Mouse (Mus musculus) midbrain, embryonic 12.5 days (tissue): ENCODE data around the gene Zfp638. TPM values are rescaled to one million over a fixed set of nuclear protein-coding genes. Genes with fewer than 3 reads are reported as not detected.
"Not testable (repeated sequence)": the region's sequence is repeated elsewhere in the genome, so short reads cannot be mapped to it uniquely, and the experiment has no call there.

Experiments
- ATAC-seq: fragments of 200-750 bp; cut with Nextera tagmentation; 2 replicates; pipeline ENCODE4 v1.8.0; 2017; ENCODE audit warnings: low read depth, moderate TSS enrichment, moderate library complexity; ENCODE audit not compliant: low FRiP score
- H3K27ac ChIP-seq: fragments of 300-500 bp; sonication (generic); replicated peaks from 2 replicates; pipeline ENCODE4 v1.5.1; 2016; ENCODE audit warnings: mild to moderate bottlenecking
- H3K27me3 ChIP-seq: fragments of 300-500 bp; sonication (generic); 2 replicates; pipeline ENCODE4 v1.6.1; 2016; ENCODE audit warnings: mild to moderate bottlenecking
- H3K36me3 ChIP-seq: fragments of 300-500 bp; sonication (generic); 2 replicates; pipeline ENCODE4 v1.6.1; 2016
- H3K4me1 ChIP-seq: fragments of 300-500 bp; sonication (generic); 2 replicates; pipeline ENCODE4 v1.6.1; 2016
- H3K4me2 ChIP-seq: fragments of 300-500 bp; sonication (generic); replicated peaks from 2 replicates; pipeline ENCODE4 v1.6.1; 2016; ENCODE audit warnings: mild to moderate bottlenecking, moderate library complexity
- H3K4me3 ChIP-seq: fragments of 300-500 bp; sonication (generic); 2 replicates; pipeline ENCODE4 v1.5.1; 2016; ENCODE audit warnings: mild to moderate bottlenecking
- H3K9ac ChIP-seq: fragments of 300-500 bp; sonication (generic); replicated peaks from 2 replicates; pipeline ENCODE4 v1.6.1; 2016; ENCODE audit warnings: mild to moderate bottlenecking, moderate library complexity
- H3K9me3 ChIP-seq: fragments of 300-500 bp; sonication (generic); 2 replicates; pipeline ENCODE4 v1.6.1; 2016; ENCODE audit warnings: mild to moderate bottlenecking
- WGBS: fragments of 180-500 bp; shearing (Covaris S2); methylation state at CpG from one replicate; pipeline ENCODE4 v1.1.7; 2016; 5-methylcytosine and 5-hydroxymethylcytosine counted together
- polyA plus RNA-seq: library from polyadenylated mRNA; unstranded; fragments of >200 nt; fragmentation: Nextera tagmentation; extraction: Ambion mirVana; gene quantifications from 2 replicates; pipeline ENCODE4 v1.2.1, GENCODE M21; 2016

The Zfp638 gene
- polyA plus RNA-seq, 1 experiment from 2014 or later, result 102 TPM

DNA sequence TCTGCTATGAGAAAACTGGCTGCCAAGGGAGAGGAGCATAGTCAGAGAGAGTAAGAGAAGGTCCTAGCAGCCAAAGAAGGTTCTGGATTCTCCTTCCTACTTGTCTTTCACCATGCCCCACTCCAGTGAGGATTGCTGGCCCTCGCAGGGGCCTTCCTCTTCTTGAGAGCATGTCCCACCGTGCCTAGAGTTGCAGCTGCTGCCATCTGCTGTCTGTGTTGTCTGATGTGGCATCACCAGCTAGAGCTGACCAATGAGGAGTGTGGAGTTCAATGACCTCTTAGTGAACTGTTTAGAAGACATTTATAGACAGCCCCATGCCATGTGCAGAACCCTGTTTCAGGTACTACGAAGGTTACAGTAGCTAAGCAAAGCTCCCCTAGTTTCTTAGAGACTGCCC lies 150.5 kb downstream of the Zfp638 start:
- H3K27ac ChIP-seq, result no peak overlapping the region
- H3K4me1 ChIP-seq, result peaks cover 9% of the 10 kb centered on the region
- no peaks in the 10 kb centered on the region for H3K36me3 ChIP-seq
- no peak overlapping the region for H3K9ac ChIP-seq
- 65% methylated on average over 3 of the region's 3 CpGs for WGBS
- H3K4me3 ChIP-seq, result no peak overlapping the region
- H3K27me3 ChIP-seq, result peaks cover 27% of the 10 kb centered on the region
- H3K4me2 ChIP-seq, result no peak overlapping the region
- H3K9me3 ChIP-seq, result no peaks in the 10 kb centered on the region
- no peak for ATAC-seq

DNA sequence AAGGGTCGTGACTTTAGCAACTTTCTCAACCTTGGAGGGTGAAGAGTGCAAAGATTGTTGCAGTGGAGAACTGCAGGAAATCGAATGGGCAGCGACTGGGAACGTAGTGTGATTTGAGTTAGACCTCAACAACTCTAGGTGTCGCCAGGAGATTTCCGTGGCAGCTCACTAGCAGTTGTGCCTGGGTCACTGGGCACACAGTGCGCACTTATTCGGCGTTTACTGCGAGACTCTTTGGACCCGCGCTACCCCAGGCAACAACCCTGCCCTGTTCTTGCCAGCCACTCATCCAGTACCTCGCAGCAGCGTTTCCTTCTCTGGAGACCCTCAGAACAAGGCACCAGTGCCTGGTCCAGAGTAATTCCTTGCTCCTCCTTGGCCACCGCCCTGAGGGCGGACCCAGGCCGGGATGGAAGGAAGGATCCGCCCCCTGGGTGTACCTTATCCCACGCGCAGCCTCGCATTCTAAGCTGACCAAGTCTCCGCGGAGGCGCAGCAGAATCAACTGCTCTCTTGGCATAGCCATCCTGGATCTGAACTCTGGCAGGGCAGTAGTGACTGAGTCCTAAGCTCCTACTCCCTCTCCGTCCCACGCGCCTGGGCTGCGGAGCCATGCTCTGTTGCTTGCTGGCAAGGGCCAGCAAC lies 152.1 kb downstream of the Zfp638 start:
- Histone ChIP-seq H3K27me3 (peaks cover 27% of the 10 kb centered on the region), H3K4me3 (peak overlapping the region; percentile 34), H3K9ac (no peak overlapping the region; the same call in 1 of the 2 replicates), H3K27ac (no peak overlapping the region), H3K4me1 (peaks cover 9% of the 10 kb centered on the region), H3K4me2 (peak overlapping the region; percentile 57), H3K36me3 (no peaks in the 10 kb centered on the region), H3K9me3 (no peaks in the 10 kb centered on the region)
- no peak for ATAC-seq
- 4% methylated on average over 27 of the region's 28 CpGs for WGBS

DNA sequence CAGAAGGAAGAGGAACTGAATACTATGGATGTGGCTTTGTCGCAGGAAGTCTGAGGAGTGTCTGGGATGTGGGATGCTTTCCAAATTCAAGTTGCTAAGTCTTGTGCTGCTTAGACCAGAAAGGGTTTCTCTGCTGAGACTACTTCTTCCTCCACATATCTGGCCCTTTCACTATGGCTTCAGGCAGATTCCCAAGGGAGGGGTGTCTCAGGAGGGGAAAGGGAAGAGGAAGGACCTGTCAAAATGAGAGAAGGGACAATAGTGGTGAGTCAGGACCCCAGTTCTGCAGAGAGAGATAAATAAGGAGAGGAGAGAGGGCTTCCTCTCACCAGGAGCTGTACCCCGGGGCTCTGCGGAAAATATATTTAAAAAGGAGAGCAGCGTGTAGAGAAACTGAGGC lies 153.1 kb downstream of the Zfp638 start:
- H3K27ac ChIP-seq, result no peak overlapping the region
- no peak for ATAC-seq
- no peak overlapping the region for H3K4me3 ChIP-seq
- no peak overlapping the region for H3K4me2 ChIP-seq
- H3K9ac ChIP-seq, result no peak overlapping the region
- peaks cover 27% of the 10 kb centered on the region for H3K27me3 ChIP-seq
- no peaks in the 10 kb centered on the region for H3K9me3 ChIP-seq
- WGBS, result 85% methylated on average over 4 of the region's 4 CpGs
- no peaks in the 10 kb centered on the region for H3K36me3 ChIP-seq
- peaks cover 9% of the 10 kb centered on the region for H3K4me1 ChIP-seq

DNA sequence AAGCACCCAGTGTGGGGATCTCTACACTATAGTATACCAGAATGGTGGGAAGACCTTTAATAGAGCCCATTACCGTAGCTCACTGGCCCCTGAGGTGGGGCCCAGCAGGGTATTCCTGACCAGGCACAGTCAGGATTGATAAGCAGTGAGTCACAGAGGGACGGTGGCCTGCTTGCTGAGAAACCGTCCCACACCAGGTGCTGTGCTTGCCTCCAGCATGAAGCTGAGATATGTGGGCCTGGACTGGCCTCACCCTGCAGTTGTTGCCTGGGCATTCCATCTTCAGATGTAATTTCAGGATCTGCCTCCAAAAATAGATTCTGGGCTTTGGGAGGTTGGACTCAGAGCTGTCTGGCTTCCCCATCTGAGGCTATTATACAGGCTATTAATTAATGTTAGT lies 155.1 kb downstream of the Zfp638 start:
- no peak overlapping the region for H3K4me3 ChIP-seq
- 79% methylated on average over 3 of the region's 3 CpGs for WGBS
- no peak overlapping the region for H3K27ac ChIP-seq
- ATAC-seq, result no peak
- no peaks in the 10 kb centered on the region for H3K9me3 ChIP-seq
- no peaks in the 10 kb centered on the region for H3K36me3 ChIP-seq
- no peak overlapping the region for H3K4me2 ChIP-seq
- H3K9ac ChIP-seq, result no peak overlapping the region
- H3K27me3 ChIP-seq, result peaks cover 27% of the 10 kb centered on the region
- H3K4me1 ChIP-seq, result peaks cover 9% of the 10 kb centered on the region

DNA sequence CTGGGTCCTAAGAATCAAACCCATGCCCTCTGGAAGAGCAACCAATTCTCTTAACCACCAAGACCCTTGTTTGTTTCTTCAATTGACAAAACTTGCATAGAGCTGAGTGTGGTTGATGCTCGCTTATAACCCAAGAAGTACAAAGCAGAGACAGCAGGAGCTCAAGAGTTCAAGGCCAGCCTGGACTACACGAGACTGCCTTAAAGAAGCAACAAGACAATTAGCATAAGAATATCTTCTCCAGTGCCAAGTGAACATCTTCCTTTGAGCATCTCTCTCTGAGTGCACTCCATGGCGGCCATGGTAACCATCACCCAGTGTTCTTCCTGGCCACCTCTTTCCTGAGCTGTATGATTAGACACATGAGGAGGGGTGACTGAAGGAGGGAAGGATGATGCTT lies 158.7 kb downstream of the Zfp638 start:
- 66% methylated on average over 3 of the region's 3 CpGs for WGBS

GRCm38 (mm10) chr6:84028791-84029190 lies 161.9 kb downstream of the Zfp638 start:
- no peaks in the 10 kb centered on the region for H3K36me3 ChIP-seq
- ATAC-seq, result no peak

More for the DNA sequence above, 158.7 kb downstream of the Zfp638 start:
- Histone ChIP-seq H3K4me1 (no peaks in the 10 kb centered on the region), H3K27ac (no peak overlapping the region), H3K4me3 (no peak overlapping the region), H3K9me3 (no peaks in the 10 kb centered on the region), H3K9ac (no peak overlapping the region), H3K4me2 (no peak overlapping the region), H3K27me3 (no peaks in the 10 kb centered on the region), H3K36me3 (no peaks in the 10 kb centered on the region)
- no peak for ATAC-seq

DNA sequence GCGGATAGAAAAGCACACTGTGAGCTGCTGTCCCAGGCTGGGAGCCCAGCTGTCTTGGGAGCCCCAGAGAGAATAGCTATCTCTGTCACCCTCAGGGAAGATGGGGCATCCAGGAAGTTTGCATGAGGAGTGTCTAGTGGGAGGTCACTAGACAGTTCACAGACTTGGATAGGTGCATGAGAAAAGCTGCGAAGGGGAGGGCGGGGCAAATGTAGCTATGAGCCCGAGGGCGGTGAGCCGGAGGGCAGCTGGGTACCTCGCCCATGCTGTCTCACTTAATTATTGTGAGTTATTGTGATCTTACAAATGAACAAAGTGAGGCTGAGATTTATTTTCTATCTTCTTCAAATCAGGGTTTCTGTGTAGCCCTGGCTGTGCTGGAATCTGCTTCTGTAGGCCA lies 162.9 kb downstream of the Zfp638 start:
- H3K9me3 ChIP-seq, result no peaks in the 10 kb centered on the region
- H3K27ac ChIP-seq, result no peak overlapping the region
- no peaks in the 10 kb centered on the region for H3K4me1 ChIP-seq
- no peaks in the 10 kb centered on the region for H3K36me3 ChIP-seq
- H3K27me3 ChIP-seq, result no peaks in the 10 kb centered on the region
- no peak overlapping the region for H3K9ac ChIP-seq
- H3K4me2 ChIP-seq, result no peak overlapping the region
- ATAC-seq, result no peak
- H3K4me3 ChIP-seq, result no peak overlapping the region
- WGBS, result 93% methylated on average over 7 of the region's 7 CpGs

More at GRCm38 (mm10) chr6:84028791-84029190, 161.9 kb downstream of the Zfp638 start:
- Histone ChIP-seq H3K27me3 (no peaks in the 10 kb centered on the region), H3K4me1 (no peaks in the 10 kb centered on the region), H3K4me2 (no peak overlapping the region), H3K4me3 (no peak overlapping the region), H3K9ac (no peak overlapping the region), H3K27ac (no peak overlapping the region), H3K9me3 (no peaks in the 10 kb centered on the region)

- WGBS, result 93% methylated on average over 5 of the region's 5 CpGs
- H3K27ac ChIP-seq, H3K9me3 ChIP-seq, H3K27me3 ChIP-seq, H3K9ac ChIP-seq, H3K4me2 ChIP-seq, H3K36me3 ChIP-seq, ATAC-seq, H3K4me1 ChIP-seq, H3K4me3 ChIP-seq: not testable (repeated sequence)
Measured at GRCm38 (mm10) chr6:84032516-84032915, 165.6 kb downstream of the Zfp638 start.

Other genes with a start within 250 kb of the Zfp638 start
- not detected in 2 replicates for gene Clec4f, start 210.9 kb upstream of the Zfp638 start, polyA plus RNA-seq
- not detected in 2 replicates for gene Cd207, start 189.3 kb upstream of the Zfp638 start, polyA plus RNA-seq
- 0.42 and 0.68 TPM in 2 replicates for gene Vax2, start 155.8 kb upstream of the Zfp638 start, polyA plus RNA-seq
- gene Atp6v1b1, start 124.1 kb upstream of the Zfp638 start, polyA plus RNA-seq, result not detected in 2 replicates
- gene Ankrd53, start 104.5 kb upstream of the Zfp638 start, polyA plus RNA-seq, result 0.30 TPM in 1 of 2 replicates, not detected in the other
- 67.9 and 70.1 TPM in 2 replicates for gene Tex261, start 91.3 kb upstream of the Zfp638 start, polyA plus RNA-seq
- gene Nagk, start 72.1 kb upstream of the Zfp638 start, polyA plus RNA-seq, result 53.6 and 54.9 TPM in 2 replicates
- 21.8 and 22.2 TPM in 2 replicates for gene Paip2b, start 35.4 kb upstream of the Zfp638 start, polyA plus RNA-seq
- 3.8 and 4.0 TPM in 2 replicates for gene Dysf, start 141.5 kb downstream of the Zfp638 start, polyA plus RNA-seq